Mouse (Mus musculus) adrenal gland, postnatal 4 days (tissue): Measurements from ENCODE around the gene Prok2. TPM values are rescaled to one million over a fixed set of nuclear protein-coding genes. Genes with fewer than 3 reads are reported as not detected.

Experiments used
- total RNA-seq, 2 experiments: library from RNA; stranded (reverse); gene quantifications; 2 replicates each; pipeline ENCODE4 v1.2.3; 2021

Prok2 gene
- total RNA-seq, 2 experiments from 2014 or later: 0.25 TPM; not detected in 1

Other genes starting within 250 kb of the Prok2 start
- 10 to 100 TPM; 69.8 to 75.1 TPM for gene Foxp1, start 203.7 kb downstream of the Prok2 start, total RNA-seq
- gene Eif4e3, start 59.6 kb downstream of the Prok2 start, total RNA-seq: 10 to 100 TPM; 13.6 to 15.4 TPM
- 1 to 10 TPM; 6.2 to 6.8 TPM for gene Gm20696, start 59.6 kb downstream of the Prok2 start, total RNA-seq
- gene Gpr27, start 33.7 kb downstream of the Prok2 start, total RNA-seq: 1 to 10 TPM; 7.2 to 7.3 TPM